Mouse (Mus musculus) cerebellum, postnatal 36 days (tissue): ENCODE results near the gene Mief2.

Experiments used
- DNase-seq, 2 experiments: peaks; one replicate each; pipeline ENCODE4 v3.0.0; 2021 to 2022; ENCODE audit warnings: mixed read lengths in 2 of 2

The Mief2 gene

GRCm38 (mm10) chr11:60777801-60778370, 49.7 kb downstream of the Mief2 start:
- no peak for DNase-seq

- no peak for DNase-seq
Measured at GRCm38 (mm10) chr11:60779673-60780189, 51.5 kb downstream of the Mief2 start.
